Mouse (Mus musculus) forebrain, embryonic 14.5 days (tissue): ENCODE data around the gene Chmp3. TPM values are rescaled to one million over a fixed set of nuclear protein-coding genes. Genes with fewer than 3 reads are reported as not detected.

Experiments used
- ATAC-seq: fragments of 200-750 bp; cut with Nextera tagmentation; 2 replicates; pipeline ENCODE4 v1.8.0; 2017; ENCODE audit warnings: mild to moderate bottlenecking, moderate library complexity
- DNase-seq: peaks from one replicate; pipeline ENCODE4 v3.0.0-alpha.2; 2015; ENCODE audit warnings: low spot score
- H3K27ac ChIP-seq: fragments of 300-500 bp; sonication (generic); 2 replicates; pipeline ENCODE4 v1.5.1; 2014; ENCODE audit warnings: low read depth, mild to moderate bottlenecking, control low read depth, low read length, moderate library complexity
- H3K27me3 ChIP-seq: fragments of 300-500 bp; sonication (generic); replicated peaks from 2 replicates; pipeline ENCODE4 v1.6.1; 2014; ENCODE audit warnings: low read length, control low read depth, mixed read lengths; ENCODE audit not compliant: control insufficient read depth, insufficient read depth
- H3K36me3 ChIP-seq: fragments of 300-500 bp; sonication (generic); 2 replicates; pipeline ENCODE4 v1.6.1; 2014; ENCODE audit warnings: low read length, control low read depth; ENCODE audit not compliant: control insufficient read depth, insufficient read depth
- H3K4me1 ChIP-seq: fragments of 300-500 bp; sonication (generic); 2 replicates; pipeline ENCODE4 v1.6.1; 2014; ENCODE audit warnings: antibody characterized with exemption, low read length, control low read depth; ENCODE audit not compliant: control insufficient read depth, insufficient read depth
- H3K4me2 ChIP-seq: fragments of 300-500 bp; sonication (generic); 2 replicates; pipeline ENCODE4 v1.6.1; 2014; ENCODE audit warnings: mild to moderate bottlenecking, control low read depth, low read length
- H3K4me3 ChIP-seq: fragments of 300-500 bp; sonication (generic); 2 replicates; pipeline ENCODE4 v1.5.1; 2014; ENCODE audit warnings: low read depth, low read length, control low read depth
- H3K9ac ChIP-seq: fragments of 300-500 bp; sonication (generic); 2 replicates; pipeline ENCODE4 v1.6.1; 2014; ENCODE audit warnings: mild to moderate bottlenecking, low read length, control low read depth, moderate library complexity
- H3K9me3 ChIP-seq: fragments of 300-500 bp; sonication (generic); replicated peaks from 2 replicates; pipeline ENCODE4 v1.6.1; 2016; ENCODE audit warnings: low read length, control low read depth, mixed read lengths; ENCODE audit not compliant: control insufficient read depth
- WGBS: fragments of 180-500 bp; shearing (Covaris S2); extraction: QIAGEN DNeasy Blood & Tissue Kit; methylation state at CpG from one replicate; pipeline ENCODE4 v1.1.7; 2014; 5-methylcytosine and 5-hydroxymethylcytosine counted together
- polyA plus RNA-seq: library from polyadenylated mRNA; unstranded; fragments of >200 nt; fragmentation: Nextera tagmentation; extraction: Ambion mirVana; gene quantifications from 2 replicates; pipeline ENCODE4 v1.2.1, GENCODE M21; 2014

The Chmp3 gene
- polyA plus RNA-seq, 1 experiment from 2014 or later = 58.8 TPM

- H3K9ac ChIP-seq = no peak overlapping the region
- no peaks in the 10 kb centered on the region for H3K4me1 ChIP-seq
- WGBS = 95% methylated on average over 11 of the region's 11 CpGs
- ATAC-seq (no peak), DNase-seq (no peak)
- H3K4me3 ChIP-seq = no peak overlapping the region
- H3K36me3 ChIP-seq = peaks cover 39% of the 10 kb centered on the region
- H3K4me2 ChIP-seq = no peak overlapping the region
- no peaks in the 10 kb centered on the region for H3K27me3 ChIP-seq
- H3K27ac ChIP-seq = no peak overlapping the region
- no peaks in the 10 kb centered on the region for H3K9me3 ChIP-seq
Measured at GRCm38 (mm10) chr6:71579478-71579877, 35.9 kb downstream of the Chmp3 start.

DNA sequence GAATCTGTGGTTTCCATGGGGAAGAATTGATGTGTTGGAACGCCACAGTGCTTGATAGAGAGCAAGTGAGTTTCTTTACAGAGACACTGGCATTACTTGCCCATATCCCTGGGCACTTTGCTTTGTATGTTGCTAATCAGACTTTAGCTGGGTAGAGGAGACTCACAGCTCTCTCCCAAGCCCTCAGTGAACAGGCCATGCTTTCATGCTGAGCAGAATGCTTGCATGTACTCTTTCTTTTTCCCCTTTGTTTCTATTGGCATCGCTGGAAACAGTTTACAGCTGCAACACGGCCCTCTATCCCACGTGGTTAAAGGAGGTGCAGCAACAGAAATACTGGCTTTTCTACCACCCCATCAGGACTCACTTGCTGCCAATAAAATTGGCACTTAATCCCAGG, 39.6 kb downstream of the Chmp3 start:
- ATAC-seq = no peak
- H3K4me3 ChIP-seq = no peak overlapping the region
- no peak overlapping the region for H3K9ac ChIP-seq
- WGBS = 52% methylated on average over 4 of the region's 4 CpGs
- H3K27ac ChIP-seq = no peak overlapping the region
- H3K36me3 ChIP-seq = peaks cover 58% of the 10 kb centered on the region
- DNase-seq = no peak
- no peak overlapping the region for H3K4me2 ChIP-seq
- no peaks in the 10 kb centered on the region for H3K27me3 ChIP-seq
- no peaks in the 10 kb centered on the region for H3K4me1 ChIP-seq
- no peaks in the 10 kb centered on the region for H3K9me3 ChIP-seq

GRCm38 (mm10) chr6:71589401-71589800, 45.8 kb downstream of the Chmp3 start:
- no peak overlapping the region for H3K4me2 ChIP-seq
- H3K27ac ChIP-seq = no peak overlapping the region
- no peaks in the 10 kb centered on the region for H3K27me3 ChIP-seq
- H3K4me1 ChIP-seq = no peaks in the 10 kb centered on the region
- no peaks in the 10 kb centered on the region for H3K9me3 ChIP-seq
- ATAC-seq (no peak), DNase-seq (no peak)
- H3K9ac ChIP-seq = no peak overlapping the region
- WGBS = 100% methylated on average over 1 of the region's 1 CpGs
- H3K4me3 ChIP-seq = no peak overlapping the region
- peaks cover 82% of the 10 kb centered on the region for H3K36me3 ChIP-seq

GRCm38 (mm10) chr6:71590154-71590553, 46.6 kb downstream of the Chmp3 start:
- no peak for DNase-seq
- ATAC-seq = no peak
- Histone ChIP-seq H3K4me2 (no peak overlapping the region), H3K27ac (no peak overlapping the region), H3K9ac (no peak overlapping the region), H3K4me1 (no peaks in the 10 kb centered on the region), H3K36me3 (peaks cover 90% of the 10 kb centered on the region), H3K27me3 (no peaks in the 10 kb centered on the region), H3K9me3 (no peaks in the 10 kb centered on the region), H3K4me3 (no peak overlapping the region)
- WGBS = 97% methylated on average over 4 of the region's 4 CpGs

DNA sequence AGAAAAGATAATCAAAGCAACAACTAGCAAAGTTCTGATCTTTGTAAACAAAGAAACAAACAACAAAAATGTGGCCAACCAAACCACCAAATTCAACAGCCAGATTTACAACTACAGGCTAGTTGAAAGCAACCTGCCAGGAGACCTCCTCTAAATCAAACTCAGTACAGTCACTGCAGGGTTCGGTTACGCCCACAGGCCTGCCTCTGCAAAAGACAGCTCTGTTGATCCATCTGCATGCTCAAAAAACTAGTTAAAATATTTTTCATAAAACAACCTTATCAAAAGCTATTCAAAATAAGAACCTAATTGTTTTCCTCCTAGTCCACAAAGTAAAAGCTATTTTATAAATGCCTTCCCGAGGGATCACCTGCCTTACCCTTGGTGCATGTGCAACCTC, 64.2 kb downstream of the Chmp3 start:
- no peak overlapping the region for H3K4me2 ChIP-seq
- 92% methylated on average over 3 of the region's 3 CpGs for whole genome bisulfite sequencing

GRCm38 (mm10) chr6:71608994-71609393, 65.4 kb downstream of the Chmp3 start:
- no peak for ATAC-seq
- H3K9me3 ChIP-seq = no peaks in the 10 kb centered on the region
- no peak overlapping the region for H3K27ac ChIP-seq
- no peak for DNase-seq
- no peak overlapping the region for H3K9ac ChIP-seq
- H3K4me2 ChIP-seq = no peak overlapping the region
- H3K4me1 ChIP-seq = no peaks in the 10 kb centered on the region
- H3K4me3 ChIP-seq = no peak overlapping the region
- H3K27me3 ChIP-seq = no peaks in the 10 kb centered on the region
- peaks cover 75% of the 10 kb centered on the region for H3K36me3 ChIP-seq

More for the DNA sequence above, 64.2 kb downstream of the Chmp3 start:
- Histone ChIP-seq H3K4me1 (no peaks in the 10 kb centered on the region), H3K9me3 (no peaks in the 10 kb centered on the region), H3K27ac (no peak overlapping the region), H3K4me3 (no peak overlapping the region), H3K9ac (no peak overlapping the region), H3K27me3 (no peaks in the 10 kb centered on the region), H3K36me3 (peaks cover 76% of the 10 kb centered on the region)
- no peak for DNase-seq
- ATAC-seq = no peak

- Histone ChIP-seq H3K27ac (no peak overlapping the region), H3K9ac (no peak overlapping the region), H3K4me3 (no peak overlapping the region), H3K4me2 (no peak overlapping the region), H3K36me3 (peaks cover 72% of the 10 kb centered on the region), H3K27me3 (no peaks in the 10 kb centered on the region), H3K9me3 (no peaks in the 10 kb centered on the region), H3K4me1 (no peaks in the 10 kb centered on the region)
- WGBS = 96% methylated on average over 7 of the region's 7 CpGs
- DNase-seq (no peak), ATAC-seq (no peak)
Measured at GRCm38 (mm10) chr6:71609968-71610367, 66.4 kb downstream of the Chmp3 start.

DNA sequence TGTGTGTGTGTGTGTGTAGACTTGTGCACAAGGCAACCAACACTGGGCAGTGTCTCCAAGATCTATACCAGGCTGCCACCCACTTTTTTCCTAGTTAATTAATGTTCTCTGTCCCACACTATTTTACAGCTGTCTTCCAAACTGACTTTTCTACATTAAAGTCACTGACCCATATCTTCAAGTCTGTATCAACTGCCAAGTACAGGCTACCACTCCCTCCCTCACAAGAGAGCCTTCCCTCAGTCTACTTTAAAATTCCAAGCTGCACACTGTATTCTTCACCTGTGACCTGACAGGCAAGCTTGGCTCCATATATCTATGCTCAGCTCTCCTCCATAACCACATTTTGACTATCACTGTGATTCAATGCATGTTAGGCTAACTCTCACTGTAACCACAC, 69.6 kb downstream of the Chmp3 start:
- H3K9ac ChIP-seq = no peak overlapping the region
- no peak overlapping the region for H3K4me2 ChIP-seq
- H3K9me3 ChIP-seq = no peaks in the 10 kb centered on the region
- H3K27ac ChIP-seq = no peak overlapping the region
- no peaks in the 10 kb centered on the region for H3K27me3 ChIP-seq
- H3K36me3 ChIP-seq = peaks cover 82% of the 10 kb centered on the region
- H3K4me1 ChIP-seq = no peaks in the 10 kb centered on the region
- ATAC-seq (no peak), DNase-seq (no peak)
- H3K4me3 ChIP-seq = no peak overlapping the region

- H3K36me3 ChIP-seq = peaks cover 86% of the 10 kb centered on the region
Measured at GRCm38 (mm10) chr6:71616959-71617358, 73.4 kb downstream of the Chmp3 start.

More at GRCm38 (mm10) chr6:71616959-71617358, 73.4 kb downstream of the Chmp3 start:
- Histone ChIP-seq H3K9ac (no peak overlapping the region), H3K27me3 (no peaks in the 10 kb centered on the region), H3K4me2 (no peak overlapping the region), H3K9me3 (no peaks in the 10 kb centered on the region), H3K4me3 (no peak overlapping the region), H3K27ac (no peak overlapping the region), H3K4me1 (no peaks in the 10 kb centered on the region)
- DNase-seq (no peak), ATAC-seq (no peak)
- 88% methylated on average over 5 of the region's 5 CpGs for WGBS
